Mouse (Mus musculus): Measurements from ENCODE around the gene Magea4. TPM values are rescaled to one million over a fixed set of nuclear protein-coding genes. Genes with fewer than 3 reads are reported as not detected.

Magea4 gene
- total RNA-seq (2021) = not detected

- no peak for DNase-seq
Measured at GRCm38 (mm10) chrX:72221717-72222116, at the start of gene Magea4. Gene Magea4 (plus strand): TSS chrX:72222017.

- no peak for DNase-seq
Measured at GRCm38 (mm10) chrX:72202944-72203554, 18.8 kb upstream of the Magea4 start.

- DNase-seq = no peak
Measured at GRCm38 (mm10) chrX:72270637-72271036, 48.8 kb downstream of the Magea4 start.

Small RNA genes within 50 kb of the gene (microRNA-seq; reads per million reads assigned to microRNA genes)
- gene Mir224 (2.3 to 6.3 reads per million in 2 experiments), gene Mir452 (0.42 to 1.5 reads per million in 2 experiments)

Other genes with a start within 250 kb of the Magea4 start
- not detected for gene Fate1, start 249.0 kb upstream of the Magea4 start, total RNA-seq (2021)
- gene Cnga2, start 230.2 kb upstream of the Magea4 start, total RNA-seq (2021) = not detected
- under 1 TPM; 0.17 to 0.18 TPM for gene Gabre, start 52.8 kb downstream of the Magea4 start, total RNA-seq (2021)
- not detected for gene Magea10, start 164.8 kb downstream of the Magea4 start, total RNA-seq (2021)

Data from layer of hippocampus, postnatal 36 days (tissue).